Mouse (Mus musculus) liver, embryonic 15.5 days (tissue): ENCODE data around the gene 1700034J05Rik. TPM values are rescaled to one million over a fixed set of nuclear protein-coding genes. Genes with fewer than 3 reads are reported as not detected.

Source experiments
- ATAC-seq: fragments of 200-750 bp; cut with Nextera tagmentation; 2 replicates; pipeline ENCODE4 v1.8.0; 2017; ENCODE audit warnings: moderate number of reproducible peaks, mild to moderate bottlenecking, moderate library complexity; ENCODE audit not compliant: insufficient read depth
- H3K27ac ChIP-seq: fragments of 300-500 bp; sonication (generic); replicated peaks from 2 replicates; pipeline ENCODE4 v1.5.1; 2015; ENCODE audit warnings: mild to moderate bottlenecking, inconsistent platforms
- H3K27me3 ChIP-seq: fragments of 300-500 bp; sonication (generic); 2 replicates; pipeline ENCODE4 v1.6.1; 2015; ENCODE audit warnings: mild to moderate bottlenecking, inconsistent platforms
- H3K36me3 ChIP-seq: fragments of 300-500 bp; sonication (generic); replicated peaks from 2 replicates; pipeline ENCODE4 v1.6.1; 2015; ENCODE audit warnings: moderate library complexity, mild to moderate bottlenecking, inconsistent platforms
- H3K4me1 ChIP-seq: fragments of 300-500 bp; sonication (generic); replicated peaks from 2 replicates; pipeline ENCODE4 v1.6.1; 2015; ENCODE audit warnings: inconsistent platforms
- H3K4me2 ChIP-seq: fragments of 300-500 bp; sonication (generic); 2 replicates; pipeline ENCODE4 v1.6.1; 2015; ENCODE audit warnings: moderate library complexity, mild to moderate bottlenecking, inconsistent platforms
- H3K4me3 ChIP-seq: fragments of 300-500 bp; sonication (generic); replicated peaks from 2 replicates; pipeline ENCODE4 v1.5.1; 2015; ENCODE audit warnings: mild to moderate bottlenecking, inconsistent platforms
- H3K9ac ChIP-seq: fragments of 300-500 bp; sonication (generic); 2 replicates; pipeline ENCODE4 v1.6.1; 2015; ENCODE audit warnings: moderate library complexity, mild to moderate bottlenecking, inconsistent platforms
- H3K9me3 ChIP-seq: fragments of 300-500 bp; sonication (generic); replicated peaks from 2 replicates; pipeline ENCODE4 v1.6.1; 2016; ENCODE audit warnings: inconsistent platforms
- WGBS: fragments of 180-500 bp; shearing (Covaris S2); methylation state at CpG from one replicate; pipeline ENCODE4 v1.1.7; 2015; ENCODE audit warnings: mixed read lengths; ENCODE audit not compliant: insufficient replicate concordance; 5-methylcytosine and 5-hydroxymethylcytosine counted together
- polyA plus RNA-seq: library from polyadenylated mRNA; unstranded; fragments of >200 nt; fragmentation: Nextera tagmentation; extraction: Ambion mirVana; gene quantifications from 2 replicates; pipeline ENCODE4 v1.2.1, GENCODE M21; 2015

Gene 1700034J05Rik
- polyA plus RNA-seq, 1 experiment from 2014 or later = 0.05 TPM

DNA sequence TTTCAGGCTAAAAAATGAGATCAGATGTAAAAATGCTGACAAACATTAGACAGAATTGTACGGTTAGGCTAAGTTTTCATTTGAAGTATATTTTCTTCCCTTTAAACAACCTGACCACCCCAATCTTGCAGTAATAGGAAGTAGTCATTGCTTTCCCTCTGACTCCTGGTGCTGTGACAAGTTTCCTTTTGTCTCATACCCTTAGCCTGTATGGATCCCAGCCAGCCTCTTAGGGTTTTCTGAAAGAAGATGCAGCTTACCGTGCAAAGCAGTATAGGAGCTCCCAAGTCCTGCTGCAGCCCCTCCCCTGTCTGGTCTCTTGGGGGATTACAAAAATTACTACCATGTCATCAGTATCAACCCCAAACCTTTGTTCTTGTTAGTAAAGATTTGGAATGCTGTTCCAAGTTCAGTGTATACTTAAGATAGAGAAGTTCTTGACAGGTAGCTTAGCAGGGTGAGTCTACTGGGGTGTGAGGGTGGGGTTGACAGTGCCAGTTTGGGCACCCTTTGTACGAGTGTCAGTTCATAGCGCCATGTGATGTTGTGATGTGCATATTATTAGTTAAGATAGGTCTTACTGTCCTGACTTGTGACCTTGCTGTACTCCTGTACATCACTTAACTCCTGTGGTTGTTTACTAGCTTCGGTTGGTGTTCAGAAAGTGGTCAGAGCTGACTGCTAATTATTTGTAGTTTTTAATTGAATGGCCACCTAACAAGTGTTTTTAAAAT, 47.0 kb downstream of the 1700034J05Rik start:
- H3K4me1 ChIP-seq = peaks cover 28% of the 10 kb centered on the region
- H3K4me2 ChIP-seq = no peak overlapping the region
- peak; percentile 18; the same call in 1 of the 2 replicates for ATAC-seq
- H3K9ac ChIP-seq = no peak overlapping the region
- H3K27ac ChIP-seq = peak overlapping the region; percentile 68
- 48% methylated on average over 5 of the region's 5 CpGs for WGBS
- H3K27me3 ChIP-seq = no peaks in the 10 kb centered on the region
- no peaks in the 10 kb centered on the region for H3K9me3 ChIP-seq
- H3K36me3 ChIP-seq = no peaks in the 10 kb centered on the region
- H3K4me3 ChIP-seq = no peak overlapping the region

DNA sequence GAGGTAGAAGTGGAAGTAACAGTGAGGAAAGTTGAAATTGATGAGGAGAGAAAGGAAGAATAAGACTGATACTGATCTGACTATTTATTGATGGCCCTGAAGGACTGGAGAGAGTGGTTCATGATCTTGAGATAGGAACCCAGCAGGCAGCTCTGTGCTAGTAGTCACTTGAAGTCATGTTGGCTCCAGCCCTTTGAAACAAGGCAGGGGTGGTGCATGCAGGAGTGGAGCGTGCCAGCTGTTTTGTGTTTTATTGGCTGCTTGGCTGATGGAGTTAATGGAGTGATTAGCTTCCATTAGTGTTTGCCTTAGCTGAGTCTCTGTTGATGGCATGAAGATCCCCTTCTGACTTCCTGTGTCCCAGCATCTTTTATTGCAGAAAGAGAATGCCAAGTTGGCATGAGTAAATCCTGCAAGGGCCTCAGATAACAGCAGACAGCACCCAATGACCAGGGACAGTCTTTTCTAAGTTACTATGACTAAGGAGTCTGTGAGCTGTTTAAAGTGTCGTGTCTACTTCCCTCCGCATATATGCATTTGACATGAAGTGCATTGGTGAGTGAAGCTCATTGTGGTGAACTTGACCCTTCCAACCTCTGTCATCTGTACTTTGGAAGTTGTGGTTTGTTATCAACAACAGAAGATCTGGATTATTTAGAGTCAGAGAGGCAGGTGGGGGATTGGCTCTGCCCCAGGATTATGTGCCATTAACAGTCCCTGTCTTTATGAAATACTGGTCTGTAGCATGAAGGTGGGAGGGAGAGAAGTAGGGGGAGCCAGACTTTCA, 48.0 kb downstream of the 1700034J05Rik start:
- H3K36me3 ChIP-seq = no peaks in the 10 kb centered on the region
- no peaks in the 10 kb centered on the region for H3K9me3 ChIP-seq
- no peak overlapping the region for H3K4me2 ChIP-seq
- H3K4me1 ChIP-seq = peaks cover 28% of the 10 kb centered on the region
- H3K4me3 ChIP-seq = no peak overlapping the region
- ATAC-seq = no peak
- no peak overlapping the region for H3K9ac ChIP-seq
- WGBS = 51% methylated on average over 3 of the region's 3 CpGs
- no peaks in the 10 kb centered on the region for H3K27me3 ChIP-seq
- 0 out of 2 replicates have a peak overlapping the region, but pooled peaks have one; percentile 12 for H3K27ac ChIP-seq

DNA sequence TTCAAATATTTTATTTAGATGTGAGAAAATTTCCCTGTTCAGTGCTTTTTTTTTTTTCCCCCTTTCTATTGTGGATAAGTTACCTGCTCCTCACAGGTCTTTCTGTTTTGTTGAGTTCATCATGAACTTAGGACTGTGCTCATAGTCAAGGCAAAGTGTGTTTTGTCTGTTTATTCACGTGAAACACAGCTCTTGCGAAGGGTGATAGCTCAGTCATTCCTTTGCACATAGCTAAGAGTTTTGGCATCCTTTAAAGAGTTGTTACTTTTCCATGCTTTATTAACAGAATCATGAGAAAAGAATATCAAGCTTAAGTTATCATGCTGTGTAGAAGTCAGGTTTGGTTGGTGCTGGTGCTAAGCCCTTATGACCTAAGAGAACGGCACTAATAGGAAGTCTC, 49.5 kb downstream of the 1700034J05Rik start:
- ATAC-seq = 0 out of 2 replicates have a peak, but pooled peaks have one; percentile 26

DNA sequence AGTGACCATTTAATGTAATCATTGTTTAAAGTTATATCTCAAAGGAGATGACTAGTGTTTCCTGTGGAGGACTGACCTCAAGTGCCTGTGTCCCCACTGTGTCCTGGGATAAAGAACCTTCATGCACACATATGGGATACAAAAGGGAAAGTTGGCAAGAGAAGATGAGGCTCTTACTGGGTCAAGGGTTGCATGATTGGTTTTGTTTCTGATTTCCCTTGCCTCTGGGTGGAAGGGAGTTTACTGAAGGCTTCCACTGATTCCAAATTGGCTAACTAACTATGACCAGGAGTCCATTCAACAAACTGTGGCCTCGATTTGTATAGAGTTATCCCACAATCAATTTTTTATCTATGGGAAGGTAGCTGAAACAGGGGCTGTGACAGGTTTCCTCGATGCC, 50.6 kb downstream of the 1700034J05Rik start:
- H3K4me2 ChIP-seq = no peak overlapping the region
- H3K36me3 ChIP-seq = no peaks in the 10 kb centered on the region
- 63% methylated on average over 2 of the region's 2 CpGs for WGBS
- no peak for ATAC-seq
- no peak overlapping the region for H3K4me3 ChIP-seq
- H3K9ac ChIP-seq = no peak overlapping the region
- H3K4me1 ChIP-seq = peaks cover 18% of the 10 kb centered on the region; the same call in 1 of the 2 replicates
- H3K27ac ChIP-seq = peak overlapping the region; percentile 29; the same call in 1 of the 2 replicates
- H3K9me3 ChIP-seq = no peaks in the 10 kb centered on the region
- no peaks in the 10 kb centered on the region for H3K27me3 ChIP-seq

More for the DNA sequence above, 49.5 kb downstream of the 1700034J05Rik start:
- Histone ChIP-seq H3K4me3 (no peak overlapping the region), H3K36me3 (no peaks in the 10 kb centered on the region), H3K9ac (no peak overlapping the region), H3K9me3 (no peaks in the 10 kb centered on the region), H3K27me3 (no peaks in the 10 kb centered on the region), H3K4me2 (no peak overlapping the region), H3K27ac (no peak overlapping the region), H3K4me1 (peaks cover 19% of the 10 kb centered on the region; the same call in 1 of the 2 replicates)
- WGBS = 60% methylated on average over 3 of the region's 3 CpGs

DNA sequence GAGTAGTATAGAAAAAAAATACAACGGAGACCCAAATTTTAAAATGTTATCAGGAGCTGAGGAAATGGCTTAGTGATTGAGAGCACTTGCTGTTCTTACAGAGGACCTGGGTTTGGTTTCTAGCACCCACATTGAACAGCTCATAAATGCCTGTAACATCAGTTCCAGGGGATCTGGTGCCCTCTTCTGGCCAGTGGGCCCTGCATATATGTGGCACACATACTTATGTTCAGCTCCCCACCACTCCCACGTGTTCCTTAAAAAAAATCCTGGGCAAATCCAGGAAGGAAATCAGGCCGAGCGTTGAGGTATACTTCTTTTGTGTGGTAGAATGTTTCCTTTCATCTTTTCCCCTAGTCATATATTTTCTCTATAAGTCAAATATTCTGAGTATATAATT, 52.3 kb downstream of the 1700034J05Rik start:
- H3K4me3 ChIP-seq = no peak overlapping the region
- ATAC-seq = no peak
- WGBS = 74% methylated on average over 4 of the region's 4 CpGs

More for the DNA sequence above, 52.3 kb downstream of the 1700034J05Rik start:
- Histone ChIP-seq H3K36me3 (no peaks in the 10 kb centered on the region), H3K27ac (no peak overlapping the region), H3K4me2 (no peak overlapping the region), H3K9ac (no peak overlapping the region), H3K27me3 (no peaks in the 10 kb centered on the region), H3K4me1 (peaks cover 14% of the 10 kb centered on the region; the same call in 1 of the 2 replicates), H3K9me3 (no peaks in the 10 kb centered on the region)

Other genes with a start within 250 kb of the 1700034J05Rik start
- 3.8 and 4.5 TPM in 2 replicates for gene Stk38l, start 229.4 kb downstream of the 1700034J05Rik start, polyA plus RNA-seq
- 0.43 and 0.70 TPM in 2 replicates for gene Arntl2, start 158.4 kb downstream of the 1700034J05Rik start, polyA plus RNA-seq
- gene Smco2, start 104.3 kb downstream of the 1700034J05Rik start, polyA plus RNA-seq = not detected in 2 replicates
- gene Ppfibp1, start 65.9 kb downstream of the 1700034J05Rik start, polyA plus RNA-seq = 9.7 and 10.0 TPM in 2 replicates
- gene Rep15, start 78.2 kb upstream of the 1700034J05Rik start, polyA plus RNA-seq = 0.24 and 0.35 TPM in 2 replicates
- 50.2 and 51.2 TPM in 2 replicates for gene Mrps35, start 88.3 kb upstream of the 1700034J05Rik start, polyA plus RNA-seq
- gene Mansc4, start 132.6 kb upstream of the 1700034J05Rik start, polyA plus RNA-seq = 0.08 TPM in 1 of 2 replicates, not detected in the other
- 1.8 and 1.9 TPM in 2 replicates for gene Klhl42, start 137.0 kb upstream of the 1700034J05Rik start, polyA plus RNA-seq